Mouse (Mus musculus): ENCODE results near the gene Arhgap10. TPM values are rescaled to one million over a fixed set of nuclear protein-coding genes. Genes with fewer than 3 reads are reported as not detected.
A peak's percentile ranks its signal among the peaks of the same experiment; 100 is the strongest.

Gene Arhgap10
- polyA plus RNA-seq, 1 experiment from 2014 or later, result 5.1 TPM

DNA sequence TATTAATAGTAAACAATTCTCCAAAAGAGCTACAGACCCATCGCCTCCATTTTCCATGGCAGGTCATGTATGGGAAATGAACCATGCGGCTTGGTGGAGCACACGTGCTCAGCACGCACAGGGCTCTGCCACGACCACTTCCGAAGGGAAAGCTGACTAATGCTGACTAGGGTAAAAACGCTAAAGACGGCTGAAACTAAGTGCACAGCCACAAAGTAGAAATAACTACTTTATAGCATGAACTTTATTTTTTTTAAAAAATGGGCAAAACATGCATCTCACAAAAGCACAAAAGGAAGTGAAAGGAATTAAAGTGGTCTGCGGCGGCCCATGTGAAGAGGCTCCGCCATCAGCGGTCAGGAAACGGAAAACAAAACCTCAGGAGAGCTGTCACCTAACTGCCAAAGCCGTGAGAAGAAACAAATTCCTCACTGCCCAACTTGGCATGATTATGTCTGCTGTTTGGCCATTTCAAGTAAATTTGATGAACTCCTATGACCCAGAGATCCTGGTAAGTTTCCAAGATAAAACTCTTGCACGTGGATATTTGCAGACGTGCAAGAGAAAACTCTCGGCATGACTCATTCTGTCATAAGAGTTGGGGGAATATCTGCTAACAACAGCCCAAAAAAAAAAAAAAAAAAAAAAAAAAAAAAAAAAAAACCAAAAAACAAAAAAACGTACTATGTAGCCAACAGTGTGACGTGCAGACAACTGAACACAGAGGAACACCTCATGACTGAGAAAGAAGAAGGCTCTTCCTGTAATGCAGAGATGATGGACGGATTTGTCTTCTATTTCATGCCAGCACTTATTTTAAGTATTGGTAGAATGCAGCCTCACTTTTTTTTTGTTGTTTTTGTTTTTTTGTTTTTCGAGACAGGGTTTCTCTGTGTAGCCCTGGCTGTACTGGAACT, 66.0 kb downstream of the Arhgap10 start:
- H3K4me2 ChIP-seq, result no peak overlapping the region
- no peaks in the 10 kb centered on the region for H3K4me1 ChIP-seq (replicated peaks)
- H3K9me3 ChIP-seq, result no peaks in the 10 kb centered on the region
- ATAC-seq (ENCODE audit: low FRiP score, low read depth), result no peak
- no peaks in the 10 kb centered on the region for H3K27me3 ChIP-seq
- H3K36me3 ChIP-seq, result peaks cover 7% of the 10 kb centered on the region; the same call in 1 of the 2 replicates
- H3K4me3 ChIP-seq, result no peak overlapping the region
- WGBS, result 95% methylated on average over 21 of the region's 21 CpGs
- H3K9ac ChIP-seq, result no peak overlapping the region
- no peak overlapping the region for H3K27ac ChIP-seq (replicated peaks)

DNA sequence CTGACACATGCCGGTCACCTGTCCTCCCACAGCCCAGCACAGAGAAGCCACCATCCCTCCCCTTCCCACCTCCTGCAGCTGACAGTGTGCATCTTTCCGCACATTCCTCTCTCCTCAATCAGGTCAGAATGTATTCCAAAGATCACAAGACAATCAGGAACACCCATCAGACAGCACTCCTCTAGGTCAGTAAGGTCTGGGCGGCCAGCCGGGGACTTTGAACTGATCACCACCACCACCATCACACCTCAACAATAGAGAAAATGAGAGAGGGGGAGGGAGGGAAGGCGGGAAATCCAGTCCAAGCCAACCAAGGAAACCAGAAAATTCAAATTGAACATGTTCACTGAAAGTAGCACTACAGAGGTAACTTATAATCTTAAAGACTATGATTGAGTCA, 66.7 kb downstream of the Arhgap10 start:
- WGBS, result 93% methylated on average over 5 of the region's 5 CpGs
- no peaks in the 10 kb centered on the region for H3K4me1 ChIP-seq (replicated peaks)
- ATAC-seq (ENCODE audit: low FRiP score, low read depth), result no peak

DNA sequence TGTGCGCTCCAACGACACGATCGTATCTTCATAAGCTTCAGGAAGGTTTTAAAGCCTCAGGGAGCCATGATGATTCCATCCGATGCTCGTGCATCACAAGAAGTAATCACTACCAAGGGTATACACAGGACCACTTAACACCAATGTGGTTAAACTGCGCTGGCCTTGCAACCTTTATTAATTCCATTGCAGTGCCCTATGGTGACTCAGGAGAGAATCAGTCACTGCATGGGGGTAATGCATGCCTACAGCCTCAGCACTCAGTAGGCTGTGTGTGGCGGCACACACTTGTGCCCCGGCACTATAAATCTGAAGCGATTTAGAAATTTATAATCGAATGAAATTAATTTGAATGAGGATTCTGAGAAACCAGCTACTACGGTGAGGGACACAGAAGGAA, 71.5 kb downstream of the Arhgap10 start:
- no peak overlapping the region for H3K4me3 ChIP-seq
- ATAC-seq (ENCODE audit: low FRiP score, low read depth), result no peak; the same call in 1 of the 2 replicates
- H3K27me3 ChIP-seq, result no peaks in the 10 kb centered on the region
- H3K36me3 ChIP-seq, result peaks cover 7% of the 10 kb centered on the region; the same call in 1 of the 2 replicates
- no peak overlapping the region for H3K27ac ChIP-seq (replicated peaks)
- H3K4me2 ChIP-seq, result no peak overlapping the region
- H3K4me1 ChIP-seq (replicated peaks), result no peaks in the 10 kb centered on the region
- H3K9me3 ChIP-seq, result no peaks in the 10 kb centered on the region
- no peak overlapping the region for H3K9ac ChIP-seq
- WGBS, result 72% methylated on average over 12 of the region's 12 CpGs

More for the DNA sequence above, 66.7 kb downstream of the Arhgap10 start:
- Histone ChIP-seq H3K9ac (no peak overlapping the region), H3K27me3 (no peaks in the 10 kb centered on the region), H3K9me3 (no peaks in the 10 kb centered on the region), H3K27ac (replicated peaks) (no peak overlapping the region), H3K4me3 (no peak overlapping the region), H3K4me2 (no peak overlapping the region), H3K36me3 (peaks cover 7% of the 10 kb centered on the region; the same call in 1 of the 2 replicates)

DNA sequence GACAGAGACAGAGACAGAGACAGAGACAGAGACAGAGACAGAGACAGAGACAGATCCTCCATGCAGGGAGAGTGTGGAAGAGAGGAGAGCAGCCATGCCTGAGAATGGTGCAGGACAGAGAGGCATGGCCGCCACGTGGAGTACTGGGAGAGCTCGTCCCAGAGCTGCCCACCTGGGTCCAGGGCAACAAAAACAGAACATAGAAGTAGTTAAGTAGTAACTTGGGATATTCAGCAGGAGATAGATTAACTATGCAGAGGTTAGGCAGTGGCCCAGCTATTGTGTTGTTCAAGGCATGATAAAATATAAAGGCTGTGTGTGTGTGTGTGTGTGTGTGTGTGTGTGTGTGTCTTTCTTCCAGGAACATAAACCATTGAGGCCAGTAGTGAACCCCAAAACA, 72.1 kb downstream of the Arhgap10 start:
- H3K4me2 ChIP-seq, result no peak overlapping the region
- no peak overlapping the region for H3K9ac ChIP-seq
- H3K4me1 ChIP-seq (replicated peaks), result no peaks in the 10 kb centered on the region
- 68% methylated on average over 3 of the region's 3 CpGs for WGBS
- no peaks in the 10 kb centered on the region for H3K27me3 ChIP-seq
- H3K4me3 ChIP-seq, result no peak overlapping the region
- no peak overlapping the region for H3K27ac ChIP-seq (replicated peaks)
- no peak for ATAC-seq (ENCODE audit: low FRiP score, low read depth)
- no peaks in the 10 kb centered on the region for H3K9me3 ChIP-seq
- peaks cover 7% of the 10 kb centered on the region; the same call in 1 of the 2 replicates for H3K36me3 ChIP-seq

DNA sequence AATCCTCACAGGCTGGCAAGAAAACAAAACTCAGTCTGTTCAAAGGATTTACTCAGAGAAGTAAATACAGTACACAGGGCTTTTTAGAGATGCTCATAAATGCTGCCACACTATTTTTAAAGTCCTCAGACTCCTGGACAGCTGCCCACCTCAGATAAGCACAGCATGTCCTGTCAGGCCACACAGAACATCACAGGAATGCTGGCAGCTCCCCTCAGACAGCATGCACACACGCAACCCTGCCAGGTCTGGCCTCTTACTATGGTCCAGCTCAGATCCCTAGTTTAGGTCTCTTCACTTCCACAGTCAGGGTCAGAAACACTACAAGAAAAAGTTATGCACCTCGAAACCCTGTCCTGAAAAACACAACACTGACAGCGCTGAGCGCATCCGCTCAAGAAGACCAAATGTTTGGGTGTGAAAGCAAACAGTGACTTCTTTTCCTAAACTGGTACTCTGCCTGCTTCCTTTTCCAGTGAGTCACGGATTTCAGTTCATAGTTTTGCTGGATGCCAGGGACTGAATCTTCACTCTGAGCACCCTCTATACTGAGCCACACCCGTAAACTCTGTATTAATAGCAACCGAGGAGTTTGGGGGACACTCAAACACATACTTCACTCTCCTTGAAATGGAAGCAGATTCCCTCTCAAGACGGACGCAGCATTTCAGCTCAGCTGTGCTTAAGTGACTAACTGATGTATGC, 73.4 kb downstream of the Arhgap10 start:
- H3K27me3 ChIP-seq, result no peaks in the 10 kb centered on the region
- ATAC-seq (ENCODE audit: low FRiP score, low read depth), result no peak
- 84% methylated on average over 10 of the region's 10 CpGs for WGBS
- no peak overlapping the region for H3K4me2 ChIP-seq
- H3K9me3 ChIP-seq, result no peaks in the 10 kb centered on the region
- H3K4me3 ChIP-seq, result no peak overlapping the region
- no peak overlapping the region for H3K27ac ChIP-seq (replicated peaks)
- no peaks in the 10 kb centered on the region for H3K4me1 ChIP-seq (replicated peaks)
- H3K36me3 ChIP-seq, result no peaks in the 10 kb centered on the region
- H3K9ac ChIP-seq, result no peak overlapping the region

DNA sequence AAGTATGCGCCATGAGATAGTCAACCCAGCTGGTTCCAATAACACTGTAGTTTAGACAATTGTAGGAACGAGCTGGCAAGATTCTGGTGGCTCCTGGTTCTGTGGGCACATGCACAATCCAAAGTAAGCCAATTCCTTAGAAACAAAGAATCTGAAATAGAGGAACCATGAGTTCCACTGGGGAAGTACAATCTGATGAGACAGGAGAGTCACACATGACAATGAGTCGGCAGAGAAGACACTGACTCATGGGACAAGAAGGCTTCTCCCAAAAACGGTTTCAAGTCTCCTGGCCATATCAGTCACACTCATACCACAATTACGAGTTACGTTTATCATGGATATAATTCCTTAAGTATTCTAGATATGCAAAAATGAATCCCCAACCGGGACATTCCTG, 75.3 kb downstream of the Arhgap10 start:
- Histone ChIP-seq H3K36me3 (no peaks in the 10 kb centered on the region), H3K4me1 (replicated peaks) (no peaks in the 10 kb centered on the region), H3K27me3 (no peaks in the 10 kb centered on the region), H3K4me2 (no peak overlapping the region), H3K27ac (replicated peaks) (no peak overlapping the region), H3K9me3 (no peaks in the 10 kb centered on the region), H3K9ac (no peak overlapping the region), H3K4me3 (no peak overlapping the region)
- no peak for ATAC-seq (ENCODE audit: low FRiP score, low read depth)
- 87% methylated on average over 7 of the region's 7 CpGs for WGBS

DNA sequence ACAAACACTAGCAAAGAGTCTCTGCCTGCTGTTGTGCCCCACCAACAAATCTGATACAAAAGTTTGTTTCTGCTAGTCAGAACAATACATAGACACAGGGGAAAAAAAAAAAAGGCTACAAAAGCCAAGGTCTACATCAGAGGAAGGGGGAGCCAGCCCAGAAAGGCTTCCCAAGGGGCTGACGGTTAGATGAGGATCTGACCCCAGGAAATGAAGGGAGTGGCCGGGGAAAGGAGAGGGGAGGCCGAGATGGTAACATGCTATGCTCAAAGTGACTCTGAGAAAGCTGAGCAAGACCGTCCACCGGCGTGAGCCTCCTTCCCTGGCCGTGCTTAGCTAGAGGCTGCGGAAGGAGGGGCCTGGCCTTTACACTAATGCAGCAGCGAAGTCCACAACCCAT, 76.8 kb downstream of the Arhgap10 start:
- Histone ChIP-seq H3K9me3 (no peaks in the 10 kb centered on the region), H3K27ac (replicated peaks) (no peak overlapping the region), H3K4me2 (no peak overlapping the region), H3K4me1 (replicated peaks) (no peaks in the 10 kb centered on the region), H3K36me3 (no peaks in the 10 kb centered on the region), H3K9ac (no peak overlapping the region), H3K4me3 (no peak overlapping the region), H3K27me3 (no peaks in the 10 kb centered on the region)
- WGBS, result 76% methylated on average over 9 of the region's 9 CpGs
- no peak for ATAC-seq (ENCODE audit: low FRiP score, low read depth)

DNA sequence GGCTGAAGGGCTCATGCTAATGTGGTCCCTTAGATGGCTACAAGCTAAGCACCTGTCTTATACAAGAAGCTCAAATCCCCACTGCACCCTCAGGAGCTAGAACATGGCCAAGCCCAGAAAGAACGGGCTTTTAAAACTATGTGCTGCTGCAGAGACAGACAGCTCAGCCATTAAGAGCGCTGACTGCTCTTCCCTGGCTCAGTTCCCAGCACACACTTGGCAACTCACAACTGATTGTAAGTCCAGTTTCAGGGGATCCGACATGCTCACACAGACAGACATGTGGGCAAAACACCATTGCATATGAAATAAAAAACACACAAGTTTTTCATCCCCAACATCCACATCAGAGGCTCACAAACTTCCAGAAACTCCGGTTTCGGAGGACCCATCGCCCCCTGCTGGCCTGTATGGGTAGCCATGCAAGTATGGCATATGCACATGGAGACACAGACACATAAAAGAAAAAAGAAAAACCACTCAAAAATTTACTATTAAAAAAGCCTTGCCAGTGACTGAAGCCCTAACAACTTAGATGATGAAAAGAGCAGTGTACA, 77.4 kb downstream of the Arhgap10 start:
- 83% methylated on average over 6 of the region's 6 CpGs for WGBS

DNA sequence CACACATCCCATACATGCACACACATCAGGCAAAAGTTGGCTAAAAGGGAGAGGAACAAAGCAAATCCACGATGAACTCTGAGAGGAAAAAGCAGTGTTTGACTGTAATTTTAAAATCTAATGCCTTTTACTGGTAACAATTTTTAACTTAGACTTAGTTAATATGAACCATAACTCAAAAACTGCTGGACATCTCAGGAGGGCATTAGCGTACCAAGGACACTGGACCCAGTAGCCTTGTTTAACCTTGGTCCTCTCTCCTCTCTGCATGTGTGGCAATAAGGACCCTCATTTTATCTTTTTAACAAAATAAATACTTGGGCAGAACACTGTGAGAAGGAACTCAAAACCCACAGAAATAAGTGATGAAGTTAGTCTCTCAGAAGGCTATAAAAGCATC, 78.1 kb downstream of the Arhgap10 start:
- WGBS, result 96% methylated on average over 2 of the region's 2 CpGs
- no peaks in the 10 kb centered on the region for H3K36me3 ChIP-seq
- H3K9ac ChIP-seq, result no peak overlapping the region
- no peaks in the 10 kb centered on the region for H3K9me3 ChIP-seq
- no peaks in the 10 kb centered on the region for H3K27me3 ChIP-seq
- no peak overlapping the region for H3K4me3 ChIP-seq
- H3K4me1 ChIP-seq (replicated peaks), result no peaks in the 10 kb centered on the region
- no peak for ATAC-seq (ENCODE audit: low FRiP score, low read depth)
- H3K27ac ChIP-seq (replicated peaks), result no peak overlapping the region
- no peak overlapping the region for H3K4me2 ChIP-seq

More for the DNA sequence above, 77.4 kb downstream of the Arhgap10 start:
- Histone ChIP-seq H3K4me1 (replicated peaks) (no peaks in the 10 kb centered on the region), H3K36me3 (no peaks in the 10 kb centered on the region), H3K27me3 (no peaks in the 10 kb centered on the region), H3K9me3 (no peaks in the 10 kb centered on the region), H3K4me3 (no peak overlapping the region), H3K9ac (no peak overlapping the region), H3K4me2 (no peak overlapping the region), H3K27ac (replicated peaks) (no peak overlapping the region)
- ATAC-seq (ENCODE audit: low FRiP score, low read depth), result no peak

DNA sequence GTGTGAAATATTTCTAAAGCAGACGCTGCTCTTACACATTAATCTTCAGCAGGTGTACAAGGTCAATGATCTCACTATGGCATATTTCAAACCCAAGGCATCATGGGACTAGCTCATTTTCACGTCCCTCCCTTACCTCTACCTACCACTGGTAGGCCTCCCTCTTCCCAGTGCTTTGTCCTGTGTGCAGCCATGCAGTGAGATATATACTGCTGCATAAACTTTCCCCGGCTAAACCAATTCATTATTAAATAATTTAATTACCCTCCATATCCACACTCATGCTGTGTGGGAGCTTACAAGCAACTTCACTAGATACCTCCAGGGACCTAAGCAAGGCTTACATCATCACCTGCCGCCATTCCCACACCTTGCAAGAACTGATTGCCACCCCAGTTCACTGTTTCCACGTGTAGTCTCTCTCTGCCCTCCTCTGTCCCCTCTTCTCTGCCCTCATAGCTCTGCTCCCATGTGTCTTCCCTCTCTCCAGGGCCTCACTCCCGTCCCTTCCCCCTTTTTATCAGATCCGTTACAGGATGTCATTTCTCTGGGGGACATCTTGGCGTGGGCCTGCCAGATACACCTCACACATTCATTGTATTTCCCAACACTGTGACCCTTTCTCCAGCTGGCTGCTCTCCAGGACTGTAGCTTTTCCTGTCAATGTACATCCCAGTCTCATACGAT, 79.8 kb downstream of the Arhgap10 start:
- WGBS, result 53% methylated on average over 9 of the region's 9 CpGs
- no peak overlapping the region for H3K4me2 ChIP-seq
- H3K9ac ChIP-seq, result no peak overlapping the region
- no peak overlapping the region for H3K27ac ChIP-seq (replicated peaks)
- H3K27me3 ChIP-seq, result no peaks in the 10 kb centered on the region
- H3K4me1 ChIP-seq (replicated peaks), result no peaks in the 10 kb centered on the region; the same call in 1 of the 2 replicates
- peak; percentile 51; the same call in 1 of the 2 replicates for ATAC-seq (ENCODE audit: low FRiP score, low read depth)
- H3K9me3 ChIP-seq, result no peaks in the 10 kb centered on the region
- H3K4me3 ChIP-seq, result no peak overlapping the region
- H3K36me3 ChIP-seq, result no peaks in the 10 kb centered on the region

DNA sequence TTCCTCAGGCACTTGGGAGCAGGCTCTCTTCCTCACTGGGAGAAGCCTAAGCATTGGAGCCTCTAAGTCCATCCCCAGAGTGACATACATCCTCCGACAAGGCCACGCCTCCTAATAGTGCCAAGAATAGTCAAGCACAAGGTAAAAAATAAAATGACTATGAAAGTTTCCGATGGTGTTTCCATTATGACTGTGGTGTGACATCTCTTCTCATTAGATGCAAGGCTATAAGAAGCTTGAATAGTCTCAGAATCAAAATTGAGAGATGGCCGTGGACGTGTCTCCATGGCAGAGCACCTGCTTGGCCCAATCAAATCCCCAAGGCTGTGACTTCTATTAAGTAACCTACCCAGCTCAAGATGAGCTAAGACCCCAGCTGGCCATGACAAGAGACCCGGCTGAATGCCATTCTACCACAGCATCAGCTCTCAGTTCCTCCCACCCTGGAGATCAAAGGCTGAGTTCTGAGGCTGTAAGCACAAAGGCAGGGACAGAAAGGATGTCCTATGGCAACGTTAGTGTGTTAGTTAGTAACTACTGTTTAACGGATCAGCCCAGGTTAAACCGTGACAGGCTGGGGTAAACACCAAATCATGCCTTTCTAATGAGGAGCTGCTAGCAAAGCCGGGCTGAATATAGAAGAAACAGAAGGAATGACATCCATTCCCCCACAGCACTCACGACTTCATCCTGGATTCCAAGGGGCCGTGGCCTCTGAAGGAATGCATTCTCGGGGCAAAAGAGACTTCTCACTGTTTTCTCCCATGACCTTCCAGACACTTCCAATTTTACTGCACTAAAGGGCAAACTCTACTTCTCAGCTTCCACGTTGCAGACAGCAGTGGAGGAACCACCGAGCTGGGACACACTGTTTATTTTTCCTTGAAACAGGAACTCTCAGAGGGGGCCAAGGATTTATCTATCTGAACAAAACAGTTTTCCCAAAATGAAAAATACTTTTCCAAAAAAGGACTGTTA, 81.5 kb downstream of the Arhgap10 start:
- no peak overlapping the region for H3K4me2 ChIP-seq
- H3K9me3 ChIP-seq, result no peaks in the 10 kb centered on the region
- no peak for ATAC-seq (ENCODE audit: low FRiP score, low read depth)
- H3K27ac ChIP-seq (replicated peaks), result no peak overlapping the region
- 41% methylated on average over 15 of the region's 15 CpGs for WGBS
- no peaks in the 10 kb centered on the region for H3K27me3 ChIP-seq
- no peak overlapping the region for H3K4me3 ChIP-seq
- no peak overlapping the region for H3K9ac ChIP-seq
- H3K36me3 ChIP-seq, result no peaks in the 10 kb centered on the region
- peaks cover 6% of the 10 kb centered on the region; the same call in 1 of the 2 replicates for H3K4me1 ChIP-seq (replicated peaks)
